Mouse (Mus musculus): ENCODE measurements around the gene Lrp11.

The Lrp11 gene

GRCm38 (mm10) chr10:7629092-7629491 lies 39.5 kb downstream of the Lrp11 start:
- DNase-seq = no peak

DNA sequence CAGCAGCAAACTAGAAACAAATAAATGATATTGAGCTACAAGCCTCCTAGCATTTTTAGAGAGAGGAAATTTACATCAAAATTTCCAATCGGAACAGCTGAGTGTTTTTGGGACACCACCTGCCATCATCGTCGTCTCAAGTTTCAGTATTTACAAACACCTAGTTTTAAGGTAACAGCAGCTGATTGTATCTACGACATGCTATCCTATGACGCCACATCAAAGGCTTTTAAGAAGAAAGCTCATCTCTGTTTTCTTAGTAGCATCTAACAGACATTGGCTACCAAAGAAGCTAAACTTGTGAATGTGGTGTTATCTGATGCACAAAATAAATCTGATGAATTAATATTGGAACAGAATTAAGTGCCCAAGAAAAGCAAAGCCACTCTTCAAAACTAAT lies 40.7 kb downstream of the Lrp11 start:
- no peak for DNase-seq

GRCm38 (mm10) chr10:7630951-7631720 lies 41.5 kb downstream of the Lrp11 start:
- DNase-seq = no peak

- DNase-seq = no peak
Measured at GRCm38 (mm10) chr10:7640366-7640765, 50.8 kb downstream of the Lrp11 start.

DNA sequence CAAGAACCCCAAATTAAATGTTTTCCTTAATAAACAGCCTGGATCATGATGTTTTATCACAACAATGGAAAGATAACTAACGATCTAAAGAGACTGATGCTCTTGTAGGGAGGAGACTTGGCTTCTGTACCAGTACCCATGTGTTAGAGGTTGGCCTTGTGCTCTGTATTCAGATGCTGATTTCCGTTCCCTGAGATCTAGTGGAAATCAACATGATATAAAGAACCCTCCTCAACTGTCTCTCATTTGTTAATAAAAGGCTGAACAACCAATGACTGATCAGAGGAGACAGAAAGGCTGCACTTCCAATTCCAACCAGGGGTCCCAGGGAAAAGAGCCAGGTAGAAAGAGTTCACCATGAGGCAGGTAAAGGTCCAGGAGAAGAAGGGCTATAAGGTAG lies 56.3 kb downstream of the Lrp11 start:
- no peak for DNase-seq

- no peak for DNase-seq
Measured at GRCm38 (mm10) chr10:7649059-7649458, 59.5 kb downstream of the Lrp11 start.

- DNase-seq = no peak
Measured at GRCm38 (mm10) chr10:7651057-7651456, 61.5 kb downstream of the Lrp11 start.

- no peak for DNase-seq
Measured at GRCm38 (mm10) chr10:7662471-7663141, 73.0 kb downstream of the Lrp11 start.

GRCm38 (mm10) chr10:7663159-7664026 lies 73.8 kb downstream of the Lrp11 start:
- DNase-seq = peak; percentile 94

DNA sequence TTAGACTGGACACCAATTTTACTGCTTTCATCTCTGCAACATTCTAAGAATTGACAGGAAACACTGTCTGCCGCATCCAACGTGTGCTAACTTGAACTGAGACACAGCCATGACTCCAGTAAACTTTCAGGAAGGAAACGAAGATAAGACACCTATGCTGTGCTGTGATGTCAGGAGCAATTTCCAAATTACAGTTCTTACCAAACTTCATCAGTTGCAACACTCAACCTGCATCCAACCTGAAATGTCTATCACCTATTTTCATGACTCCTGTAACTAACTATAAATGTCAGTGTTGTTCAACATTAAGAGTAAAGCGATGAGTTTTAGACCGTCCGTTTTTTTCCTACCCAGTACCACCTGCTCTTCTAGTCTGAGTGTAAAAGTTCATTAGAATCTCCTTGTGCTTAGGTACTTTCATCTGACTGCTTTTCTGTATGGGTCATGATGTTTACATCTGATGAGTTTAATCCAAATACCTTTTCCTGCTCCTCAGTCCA lies 74.5 kb downstream of the Lrp11 start:
- DNase-seq = no peak

- DNase-seq = no peak
Measured at GRCm38 (mm10) chr10:7664889-7665288, 75.3 kb downstream of the Lrp11 start.

GRCm38 (mm10) chr10:7667342-7667802 lies 77.8 kb downstream of the Lrp11 start, which contains the start of gene Nup43:
Gene Nup43 (plus strand): TSS chr10:7667503.
- peak; percentile 93 for DNase-seq

DNA sequence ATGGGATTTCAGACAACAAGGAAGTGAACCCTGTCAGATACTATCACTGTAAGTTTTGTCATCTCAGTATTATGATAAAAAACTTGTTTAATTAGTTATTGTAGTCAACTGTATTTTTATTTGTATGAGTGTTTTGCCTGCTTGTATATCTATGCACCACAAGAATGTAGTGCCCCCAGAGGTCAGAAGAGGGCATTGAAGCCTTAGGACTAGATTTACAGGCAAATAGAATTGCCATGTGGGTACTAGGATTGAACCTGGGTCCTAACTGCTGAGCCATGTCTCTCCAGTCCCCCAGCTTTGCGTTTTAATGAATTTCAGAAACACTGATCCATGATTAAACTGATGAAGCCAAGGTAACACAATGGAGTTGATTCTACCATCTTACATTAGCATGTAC lies 84.1 kb downstream of the Lrp11 start:
- DNase-seq = peak; percentile 27

Measured in kidney, postnatal 14 days (tissue).